Mouse (Mus musculus) c-Kit-positive CD71-positive TER-119-positive erythroid progenitor cells, embryonic 14.5 days (primary cell): Measurements from ENCODE around the gene 1600015I10Rik.
"Not testable (repeated sequence)": the region's sequence is repeated elsewhere in the genome, so short reads cannot be mapped to it uniquely, and the experiment has no call there.

Source experiments
- DNase-seq: peaks from one replicate; pipeline ENCODE4 v3.0.0-alpha.2; 2013; ENCODE audit warnings: low spot score

The 1600015I10Rik gene

GRCm38 (mm10) chr6:48929595-48929994 is at the start of gene 1600015I10Rik:
TSS of gene 1600015I10Rik (plus strand) at chr6:48929895.
- no peak for DNase-seq

- DNase-seq = no peak
Observed at GRCm38 (mm10) chr6:48894203-48894602, 35.5 kb upstream of the 1600015I10Rik start.

DNA sequence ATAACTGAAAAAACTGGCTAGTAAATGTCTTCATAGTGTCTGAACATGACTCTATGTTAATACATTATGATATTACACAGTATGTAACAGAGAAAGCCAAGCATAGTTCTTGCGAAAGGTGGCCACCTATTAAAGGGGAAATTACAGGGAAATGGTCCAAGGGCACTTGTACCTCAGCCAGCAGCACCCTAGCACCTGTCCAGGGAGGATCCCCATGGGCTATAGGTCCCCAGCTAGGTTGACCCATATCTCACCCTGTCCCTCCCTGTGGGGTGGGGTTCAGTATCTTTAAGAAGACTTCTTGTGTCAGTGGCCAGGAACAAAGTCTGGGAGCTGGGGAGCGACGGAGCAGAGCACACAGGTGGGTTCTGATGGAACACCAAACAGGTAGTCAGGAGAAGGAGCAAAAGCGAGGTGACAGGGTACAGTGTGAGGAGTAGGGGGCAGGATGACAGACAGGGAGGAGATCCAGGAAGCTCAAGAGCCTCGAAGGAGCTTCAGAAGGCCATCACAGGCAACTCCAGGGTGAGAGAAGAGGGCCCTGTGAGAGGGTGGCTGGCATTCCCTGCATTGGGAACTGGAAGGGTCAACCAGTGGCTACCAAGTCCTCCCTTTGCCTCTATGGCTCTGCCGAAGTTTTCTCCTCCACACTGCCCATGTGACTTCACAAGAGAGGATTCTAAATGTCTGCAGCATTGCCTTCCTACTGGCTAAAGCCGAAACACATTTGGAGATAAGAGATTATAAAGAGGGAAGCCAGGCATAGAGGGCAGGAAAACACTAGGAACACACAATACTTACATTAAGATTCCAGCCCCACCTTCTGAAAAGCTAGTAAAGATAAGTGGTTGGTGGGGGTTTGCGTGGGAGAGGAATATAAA is 34.5 kb upstream of the 1600015I10Rik start:
- no peak for DNase-seq

GRCm38 (mm10) chr6:48895941-48896340 is 33.8 kb upstream of the 1600015I10Rik start:
- no peak for DNase-seq

GRCm38 (mm10) chr6:48896956-48897355 is 32.7 kb upstream of the 1600015I10Rik start:
- DNase-seq = no peak

- not testable (repeated sequence) for DNase-seq
Observed at GRCm38 (mm10) chr6:48901316-48901715, 28.4 kb upstream of the 1600015I10Rik start.

DNA sequence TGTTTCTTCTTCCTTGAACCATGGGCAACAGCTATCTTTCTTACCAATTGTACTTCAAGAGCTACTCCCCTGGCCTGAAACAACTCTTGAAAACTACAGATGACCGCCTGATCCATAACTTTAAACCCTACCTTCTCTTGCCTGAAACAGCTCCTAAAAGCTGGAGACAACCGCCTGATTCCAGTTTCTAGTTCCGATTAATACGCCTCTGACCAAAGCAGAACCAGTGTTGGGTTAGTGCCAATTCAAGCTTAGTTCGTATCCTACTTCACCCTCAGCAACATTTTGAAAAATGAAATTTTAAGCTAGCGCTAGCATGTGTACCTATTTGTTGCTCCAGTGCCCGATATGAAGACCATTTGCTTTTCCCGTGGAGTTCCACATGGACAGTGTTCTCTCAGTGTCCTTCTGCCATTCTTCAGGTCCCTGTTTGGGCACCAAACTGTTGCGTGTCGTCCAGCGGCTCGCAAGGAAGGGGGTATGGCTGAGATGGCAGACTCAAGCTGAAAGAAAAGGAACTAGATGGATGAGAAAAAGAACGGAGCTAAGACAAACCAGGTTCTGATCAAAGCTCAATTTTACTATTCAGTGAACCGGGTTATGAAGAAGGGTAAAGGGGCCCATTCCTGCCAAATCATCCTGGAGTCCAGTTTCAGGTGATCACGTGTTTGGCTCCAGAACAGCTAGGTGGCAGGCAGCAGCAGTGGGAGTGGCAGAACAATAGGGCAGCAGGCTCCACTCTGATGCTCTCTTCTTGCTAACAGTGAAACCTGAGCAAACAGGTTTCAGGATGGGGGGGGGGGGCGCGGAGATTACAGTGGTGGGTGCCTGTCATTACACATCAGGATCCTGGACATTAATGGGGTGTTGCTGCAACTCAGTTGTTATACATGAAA is 26.9 kb upstream of the 1600015I10Rik start:
- no peak for DNase-seq

DNA sequence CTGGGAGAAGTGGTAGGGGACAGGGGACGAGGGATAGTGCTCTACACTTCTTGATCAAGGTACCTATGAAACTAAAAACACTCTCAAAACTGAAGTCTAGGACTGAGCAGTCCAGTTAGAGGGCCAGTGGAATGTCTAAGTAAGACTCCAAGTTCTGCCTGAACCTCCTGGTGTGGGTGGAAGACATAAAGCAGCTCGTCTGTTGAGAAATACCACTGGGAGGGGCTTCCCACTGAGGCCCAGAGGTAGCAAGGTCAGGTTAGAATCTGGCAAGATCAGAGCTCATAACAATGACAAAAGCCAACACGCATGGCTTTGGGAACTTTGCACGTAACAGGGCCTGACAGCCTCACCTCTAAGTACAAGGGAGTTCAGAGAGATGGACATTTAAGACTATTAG is 26.3 kb upstream of the 1600015I10Rik start:
- DNase-seq = no peak

GRCm38 (mm10) chr6:48905606-48906005 is 24.1 kb upstream of the 1600015I10Rik start:
- DNase-seq = no peak

DNA sequence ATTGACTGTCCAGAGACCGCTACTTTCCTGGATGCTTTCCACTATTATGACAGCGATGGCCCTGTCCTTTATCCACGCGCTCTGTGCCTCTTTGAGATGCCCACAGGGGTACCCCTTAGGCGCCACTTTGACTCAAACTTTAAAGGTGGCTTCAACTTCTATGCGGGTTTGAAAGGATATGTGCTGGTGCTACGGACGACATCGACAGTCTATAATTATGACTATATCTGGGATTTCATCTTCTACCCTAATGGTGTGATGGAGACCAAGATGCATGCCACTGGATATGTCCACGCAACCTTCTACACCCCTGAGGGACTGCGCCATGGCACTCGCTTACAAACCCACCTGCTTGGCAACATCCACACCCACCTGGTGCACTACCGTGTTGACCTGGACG is 23.3 kb upstream of the 1600015I10Rik start:
- DNase-seq = no peak

DNA sequence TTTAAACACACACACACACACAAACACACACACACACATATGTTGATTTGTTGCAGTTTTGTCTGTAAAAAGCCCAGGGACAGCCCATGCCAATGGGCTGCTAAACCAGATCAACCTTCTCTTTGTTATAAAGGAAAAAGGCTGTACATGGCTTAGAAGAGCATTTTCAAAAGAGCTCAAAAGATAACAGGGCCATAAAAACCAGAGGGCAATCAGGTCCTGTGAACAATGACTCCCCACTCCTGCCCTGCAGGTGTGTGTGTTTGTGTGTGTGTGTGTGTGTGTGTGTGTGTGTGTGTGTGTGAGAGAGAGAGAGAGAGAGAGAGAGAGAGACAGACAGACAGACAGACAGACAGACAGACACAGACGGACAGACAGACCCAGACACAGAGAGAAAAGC is 20.5 kb upstream of the 1600015I10Rik start:
- no peak for DNase-seq

- DNase-seq = peak; percentile 7
Observed at GRCm38 (mm10) chr6:48912033-48912432, 17.7 kb upstream of the 1600015I10Rik start.

DNA sequence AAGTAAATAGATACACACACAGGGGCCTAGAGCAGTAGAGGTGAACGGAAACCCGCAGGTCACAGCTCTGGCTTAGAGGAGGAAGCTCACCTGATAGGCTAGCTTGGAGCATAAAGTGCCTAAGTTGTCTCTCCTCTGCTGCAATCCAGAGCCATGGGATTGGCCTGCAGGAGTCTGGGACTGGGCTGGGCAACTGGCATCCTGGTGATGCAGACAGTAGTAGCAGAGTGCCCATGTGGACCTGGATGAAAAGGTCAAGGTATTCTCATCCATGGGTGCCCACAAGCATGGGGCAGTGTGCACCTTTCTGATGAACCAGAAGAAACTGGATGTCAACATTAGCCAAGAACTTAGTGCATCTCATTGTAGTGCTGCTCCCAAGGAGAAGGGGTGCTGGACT is 16.1 kb upstream of the 1600015I10Rik start:
- no peak for DNase-seq

DNA sequence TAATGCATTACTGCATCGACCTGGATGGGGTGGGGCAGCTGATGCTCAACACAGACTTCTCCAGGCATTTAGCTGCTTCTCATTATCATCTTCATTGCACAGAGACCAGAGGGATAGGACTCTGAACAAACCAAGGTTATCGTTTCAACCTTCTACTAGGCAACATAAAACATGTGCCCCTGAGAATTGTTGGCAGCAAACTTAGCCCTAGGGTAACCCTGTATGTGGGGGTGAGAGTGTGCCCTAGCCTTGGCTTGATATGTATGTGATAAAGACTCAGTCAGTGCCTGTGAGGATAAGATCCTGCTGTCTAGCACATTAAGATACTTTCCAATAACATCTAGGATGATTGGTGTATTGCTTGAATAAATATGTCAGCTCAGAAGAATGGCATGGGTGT is 19.9 kb downstream of the 1600015I10Rik start:
- DNase-seq = no peak

GRCm38 (mm10) chr6:48950676-48951075 is 21.0 kb downstream of the 1600015I10Rik start:
- no peak for DNase-seq

- DNase-seq = no peak
Observed at GRCm38 (mm10) chr6:48951630-48952029, 21.9 kb downstream of the 1600015I10Rik start.

GRCm38 (mm10) chr6:48953220-48953619 is 23.5 kb downstream of the 1600015I10Rik start:
- DNase-seq = no peak

GRCm38 (mm10) chr6:48954211-48954610 is 24.5 kb downstream of the 1600015I10Rik start:
- no peak for DNase-seq

DNA sequence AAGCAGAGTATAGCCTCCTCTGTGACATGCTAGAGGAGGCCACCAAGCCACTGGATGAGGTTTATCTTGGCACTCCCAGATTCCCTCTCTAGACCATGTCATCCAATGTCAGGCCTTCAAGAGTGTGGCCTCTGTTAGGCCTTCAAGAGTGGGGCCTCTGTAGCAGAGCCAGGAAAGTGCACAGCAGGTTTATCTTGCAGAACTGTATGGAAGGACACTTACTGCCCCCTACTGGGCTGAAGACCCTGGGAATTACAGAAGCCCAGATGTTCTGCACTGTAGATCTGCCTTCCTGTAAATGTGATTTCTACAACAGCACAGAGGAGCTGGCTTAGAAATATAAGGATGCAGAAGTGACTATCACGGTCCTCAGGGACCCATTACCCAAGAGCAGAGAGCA is 25.3 kb downstream of the 1600015I10Rik start:
- no peak for DNase-seq

GRCm38 (mm10) chr6:48956785-48957184 is 27.1 kb downstream of the 1600015I10Rik start:
- DNase-seq = no peak

- no peak for DNase-seq
Observed at GRCm38 (mm10) chr6:48958053-48958452, 28.4 kb downstream of the 1600015I10Rik start.

- not testable (repeated sequence) for DNase-seq
Observed at GRCm38 (mm10) chr6:48959151-48959550, 29.5 kb downstream of the 1600015I10Rik start.

- DNase-seq = not testable (repeated sequence)
Observed at GRCm38 (mm10) chr6:48966696-48967095, 37.0 kb downstream of the 1600015I10Rik start.
